Mouse (Mus musculus) CH12.LX (cell line): ENCODE results near the gene Plce1.

Experiments used
- BHLHE40 ChIP-seq: IDR thresholded peaks from 2 replicates; pipeline ENCODE4 v1.6.1; 2011; ENCODE audit warnings: mild to moderate bottlenecking, low read depth, low read length, improper control_type of control experiment
- CHD2 ChIP-seq: IDR thresholded peaks from 2 replicates; pipeline ENCODE4 v1.6.1; 2011; ENCODE audit warnings: low read length, improper control_type of control experiment
- CTCF ChIP-seq, 2 experiments: IDR thresholded peaks in 1 of 2; conservative IDR thresholded peaks in 1 of 2; 2 replicates each; pipeline ENCODE4 v1.5.1; 2011 to 2012; ENCODE audit warnings: low read depth in 2 of 2, low read length in 2 of 2, improper control_type of control experiment in 1 of 2, inconsistent platforms in 1 of 2, mild to moderate bottlenecking in 1 of 2, moderate library complexity in 1 of 2
- EP300 ChIP-seq: IDR thresholded peaks from 2 replicates; pipeline ENCODE4 v1.6.1; 2011; ENCODE audit warnings: low read length, improper control_type of control experiment
- JUND ChIP-seq: conservative IDR thresholded peaks from 2 replicates; pipeline ENCODE4 v1.6.1; 2011; ENCODE audit warnings: low read depth, low read length, improper control_type of control experiment
- ZC3H11A ChIP-seq: IDR thresholded peaks from 2 replicates; pipeline ENCODE4 v1.6.1; 2012; ENCODE audit warnings: low read depth, mild to moderate bottlenecking, inconsistent platforms, low read length, improper control_type of control experiment
- ZNF384 ChIP-seq: IDR thresholded peaks from 2 replicates; pipeline ENCODE4 v1.6.1; 2012; ENCODE audit warnings: low read depth, low read length, improper control_type of control experiment, inconsistent platforms

- no peak for TF ChIP-seq CHD2
- no peak for TF ChIP-seq JUND
- no peak for TF ChIP-seq CTCF (conservative IDR thresholded peaks at IDR 0.05 in 1 of 2, IDR thresholded peaks at IDR 0.05 in 1 of 2; ENCODE audit: low read depth in 2 of 2, low read length in 2 of 2)
- TF ChIP-seq BHLHE40, result no peak
- TF ChIP-seq ZC3H11A, result no peak
- no peak for TF ChIP-seq ZNF384
- no peak for TF ChIP-seq EP300
Observed at GRCm38 (mm10) chr19:38614067-38614675, 133.3 kb downstream of the Plce1 start.
